ENCODE assay signal across 7 mouse cellular contexts in genomic region chr16:37994647-37995046, GRCm38 (mm10).
DNase-seq lines count a peak whose midpoint lies in the region; ATAC-seq lines count a peak whose summit lies in the region.

No protein-coding gene starts in this region.

- no peaks in the 10 kb centered on the region for H3K36me3 ChIP-seq in hindbrain, embryonic 11.5 days (ENCODE audit: control insufficient read depth, insufficient read depth, low read length)

- no peak overlapping the region for H3K27ac ChIP-seq in hindbrain, embryonic 11.5 days (ENCODE audit: low read depth, low read length)

- WGBS in hindbrain, embryonic 11.5 days: 14% methylated on average over 12 of the region's 12 CpGs

- H3K4me3 ChIP-seq in hindbrain, embryonic 11.5 days (ENCODE audit: low read depth, low read length): no peak overlapping the region

- H3K9me3 ChIP-seq in hindbrain, embryonic 11.5 days (ENCODE audit: control insufficient read depth, low read length): no peaks in the 10 kb centered on the region

- no peaks in the 10 kb centered on the region for H3K27me3 ChIP-seq in hindbrain, embryonic 11.5 days (ENCODE audit: control insufficient read depth, insufficient read depth, low read length)

- no peak overlapping the region for H3K9ac ChIP-seq in hindbrain, embryonic 11.5 days (ENCODE audit: low read depth, low read length)

- H3K4me1 ChIP-seq in hindbrain, embryonic 11.5 days (replicated peaks; ENCODE audit: control insufficient read depth, insufficient read depth, low read length): peaks cover 5% of the 10 kb centered on the region

- peak; percentile 8; the same call in 1 of the 2 replicates for ATAC-seq in hindbrain, embryonic 11.5 days (ENCODE audit: low FRiP score)

- H3K4me2 ChIP-seq in hindbrain, embryonic 11.5 days (replicated peaks; ENCODE audit: low read depth, low read length): no peak overlapping the region; the same call in 1 of the 2 replicates

- DNase-seq in NIH3T3 (ENCODE audit: low read depth): peak; percentile 47
- peak; percentile 35 for DNase-seq in c-Kit-positive CD71-positive TER-119-positive erythroid progenitor cells, embryonic 14.5 days (ENCODE audit: low spot score)
- peak; percentile 31 to 46 for DNase-seq in frontal cortex, postnatal 14 days (ENCODE audit: low spot score in 2 of 2)
- DNase-seq in hindbrain, embryonic 11.5 days (ENCODE audit: low spot score): peak; percentile 74
- peak; percentile 55 to 67 for DNase-seq in layer of hippocampus, postnatal 14 days (ENCODE audit: low spot score in 2 of 2)
- DNase-seq in lung, postnatal 4 days: peak; percentile 85 to 87
- DNase-seq in right cerebral cortex, postnatal 25 days: peak; percentile 48

Comparison
In these comparisons a context has a peak if more than half of its experiments do, and no peak if none do; other contexts are left out.
1. DNase-seq: peak in every context shown above with its lines; median percentile 86 in lung, postnatal 4 days; 74 in hindbrain, embryonic 11.5 days; 61 in layer of hippocampus, postnatal 14 days; 48 in right cerebral cortex, postnatal 25 days; 47 in NIH3T3; 38 in frontal cortex, postnatal 14 days; 35 in c-Kit-positive CD71-positive TER-119-positive erythroid progenitor cells, embryonic 14.5 days.